Mouse (Mus musculus) G1E (cell line): Measurements from ENCODE around the gene Chd9.

Experiments
- CTCF ChIP-seq: IDR thresholded peaks from 2 replicates; pipeline ENCODE4 v1.5.1; 2012; ENCODE audit warnings: low read depth, low read length, inconsistent platforms, mixed read lengths
- GATA1 ChIP-seq: IDR thresholded peaks from 2 replicates; pipeline ENCODE4 v1.6.1; 2012; ENCODE audit warnings: borderline replicate concordance, low read length, inconsistent platforms, mixed read lengths
- GATA2 ChIP-seq: IDR thresholded peaks from 2 replicates; pipeline ENCODE4 v1.6.1; 2012; ENCODE audit warnings: low read depth, low read length, inconsistent platforms, borderline replicate concordance
- POLR2AphosphoS5 ChIP-seq: IDR thresholded peaks from 2 replicates; pipeline ENCODE4 v1.6.1; 2012; ENCODE audit warnings: low read depth, low read length, inconsistent platforms; ENCODE audit not compliant: insufficient replicate concordance
- TAL1 ChIP-seq: conservative IDR thresholded peaks from 2 replicates; pipeline ENCODE4 v1.6.1; 2012; ENCODE audit warnings: low read depth, low read length, inconsistent platforms, mixed read lengths

- TF ChIP-seq GATA1 (no peak), TAL1 (no peak), CTCF (no peak), GATA2 (no peak), POLR2AphosphoS5 (no peak)
Measured at GRCm38 (mm10) chr8:90898578-90898977, 70.4 kb downstream of the Chd9 start.
